Mouse (Mus musculus): ENCODE measurements at regions not wholly inside any gene's neighbourhood (a gene's known extent, or its start where the extent isn't known, plus 50 kb on each side); places are given as distances from the start of the nearest gene placed in this dataset.

- peak; percentile 52 for DNase-seq (ENCODE audit: low read depth)
Measured at GRCm38 (mm10) chr11:7348601-7349000, 134.9 kb upstream of the Igfbp3 start.

- DNase-seq (ENCODE audit: low read depth): no peak
Measured at GRCm38 (mm10) chr11:7337826-7338225, 124.1 kb upstream of the Igfbp3 start.

- no peak for DNase-seq (ENCODE audit: low read depth)
Measured at GRCm38 (mm10) chr11:7317409-7317970, 103.8 kb upstream of the Igfbp3 start.

GRCm38 (mm10) chr11:7296252-7296651 is 82.5 kb upstream of the Igfbp3 start:
- no peak for DNase-seq (ENCODE audit: low read depth)

GRCm38 (mm10) chr11:7289242-7289938 is 75.7 kb upstream of the Igfbp3 start:
- no peak for DNase-seq (ENCODE audit: low read depth)

GRCm38 (mm10) chr11:7284836-7285490 is 71.2 kb upstream of the Igfbp3 start:
- DNase-seq (ENCODE audit: low read depth): peak; percentile 39

GRCm38 (mm10) chr11:7282981-7283380 is 69.3 kb upstream of the Igfbp3 start:
- peak; percentile 29 for DNase-seq (ENCODE audit: low read depth)

GRCm38 (mm10) chr11:7282188-7282587 is 68.5 kb upstream of the Igfbp3 start:
- DNase-seq (ENCODE audit: low read depth): no peak

- no peak for DNase-seq (ENCODE audit: low read depth)
Measured at GRCm38 (mm10) chr11:7281656-7282055, 67.9 kb upstream of the Igfbp3 start.

GRCm38 (mm10) chr11:7279891-7280290 is 66.2 kb upstream of the Igfbp3 start:
- no peak for DNase-seq (ENCODE audit: low read depth)

GRCm38 (mm10) chr11:7272543-7272942 is 58.8 kb upstream of the Igfbp3 start:
- DNase-seq (ENCODE audit: low read depth): no peak

- DNase-seq (ENCODE audit: low read depth): no peak
Measured at GRCm38 (mm10) chr11:7270916-7271315, 57.2 kb upstream of the Igfbp3 start.

- DNase-seq (ENCODE audit: low read depth): no peak
Measured at GRCm38 (mm10) chr11:7263971-7264370, 50.2 kb upstream of the Igfbp3 start.

Data from fibroblast of lung, adult 2 months (primary cell).